Mouse (Mus musculus): ENCODE measurements around the gene Gm10203.
"Not testable (repeated sequence)": the region's sequence is repeated elsewhere in the genome, so short reads cannot be mapped to it uniquely, and the experiment has no call there.

Gene Gm10203

DNA sequence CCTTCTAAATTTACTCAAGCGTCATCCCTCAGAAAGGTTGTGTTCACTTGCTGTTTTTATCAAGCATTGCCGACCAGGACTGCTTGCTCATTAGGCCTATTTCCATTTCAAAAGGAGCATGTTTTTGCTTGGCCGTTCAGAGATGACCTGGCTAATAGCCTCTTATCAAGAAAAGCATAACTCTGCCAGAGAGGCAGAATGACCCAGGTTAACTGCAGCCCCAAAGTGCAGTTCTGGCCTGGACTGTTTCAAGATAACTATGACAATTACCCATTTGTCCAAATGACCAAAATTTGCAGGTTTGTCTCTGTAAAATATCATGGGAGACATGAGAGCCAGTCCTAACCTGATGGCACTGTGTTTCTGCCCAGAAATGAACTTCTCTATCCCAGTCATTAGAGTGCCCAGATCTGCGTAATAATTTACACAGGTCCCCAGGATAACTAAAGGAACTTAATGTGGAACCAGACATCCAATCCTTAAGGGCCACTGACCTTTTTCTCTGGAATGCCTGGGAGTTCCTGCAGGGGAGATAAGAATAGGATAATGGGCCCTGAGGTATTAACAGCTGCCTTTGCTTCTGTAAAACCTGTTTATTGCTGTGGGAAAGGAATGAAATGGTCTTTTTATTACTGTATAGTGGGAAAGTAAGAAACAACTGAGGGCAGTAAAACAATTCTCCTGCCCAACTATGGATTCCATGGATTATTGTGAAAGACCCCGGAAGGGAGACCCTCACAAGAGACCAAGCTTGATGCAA, 4.6 kb downstream of the Gm10203 start:
- in situ Hi-C loops (cut with MboI, MseI) = loop anchor here (5.0 kb wide), 1 partner anchor 238 kb away; no protein-coding TSS in a partner anchor

- in situ Hi-C loops (cut with MboI, MseI) = loop anchor here (5.0 kb wide), 1 partner anchor 237 kb away; no protein-coding TSS in a partner anchor
These were observed 5.7 kb downstream of the Gm10203 start for GRCm38 (mm10) chr6:149135631-149136030.

- in situ Hi-C loops (cut with MboI, MseI) = loop anchor here (5.0 kb wide), 1 partner anchor 234 kb away; no protein-coding TSS in a partner anchor
These were observed 8.0 kb downstream of the Gm10203 start for GRCm38 (mm10) chr6:149137936-149138335.

- in situ Hi-C loops (cut with MboI, MseI) = loop anchor here (5.0 kb wide), 1 partner anchor 233 kb away; no protein-coding TSS in a partner anchor
These were observed 9.0 kb downstream of the Gm10203 start for GRCm38 (mm10) chr6:149139011-149139410.

DNA sequence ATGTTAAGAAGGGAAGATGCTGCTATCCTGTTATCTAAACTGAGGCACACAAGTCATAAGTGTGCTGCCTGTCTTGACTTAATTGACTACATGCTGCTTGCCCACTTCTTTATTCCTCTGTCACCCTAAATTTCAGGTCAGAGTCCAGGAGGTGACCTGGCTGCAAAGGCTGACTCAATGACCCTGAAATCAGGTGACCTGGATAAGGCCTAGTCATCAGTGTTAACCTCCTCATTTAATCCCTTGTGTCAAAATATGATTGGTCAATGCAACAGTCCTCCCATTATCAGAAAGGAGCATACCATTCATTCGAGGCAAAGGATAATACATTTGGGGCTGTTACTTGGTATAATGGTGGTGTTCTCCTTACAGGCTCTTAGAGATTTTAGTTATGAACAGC, 9.5 kb downstream of the Gm10203 start, which contains the start of gene Etfbkmt:
TSS of gene Etfbkmt (plus strand) at position 379 of the 400 bp plus-strand sequence.
- in situ Hi-C loops (cut with MboI, MseI) = loop anchor here (5.0 kb wide), 1 partner anchor 233 kb away; no protein-coding TSS in a partner anchor

DNA sequence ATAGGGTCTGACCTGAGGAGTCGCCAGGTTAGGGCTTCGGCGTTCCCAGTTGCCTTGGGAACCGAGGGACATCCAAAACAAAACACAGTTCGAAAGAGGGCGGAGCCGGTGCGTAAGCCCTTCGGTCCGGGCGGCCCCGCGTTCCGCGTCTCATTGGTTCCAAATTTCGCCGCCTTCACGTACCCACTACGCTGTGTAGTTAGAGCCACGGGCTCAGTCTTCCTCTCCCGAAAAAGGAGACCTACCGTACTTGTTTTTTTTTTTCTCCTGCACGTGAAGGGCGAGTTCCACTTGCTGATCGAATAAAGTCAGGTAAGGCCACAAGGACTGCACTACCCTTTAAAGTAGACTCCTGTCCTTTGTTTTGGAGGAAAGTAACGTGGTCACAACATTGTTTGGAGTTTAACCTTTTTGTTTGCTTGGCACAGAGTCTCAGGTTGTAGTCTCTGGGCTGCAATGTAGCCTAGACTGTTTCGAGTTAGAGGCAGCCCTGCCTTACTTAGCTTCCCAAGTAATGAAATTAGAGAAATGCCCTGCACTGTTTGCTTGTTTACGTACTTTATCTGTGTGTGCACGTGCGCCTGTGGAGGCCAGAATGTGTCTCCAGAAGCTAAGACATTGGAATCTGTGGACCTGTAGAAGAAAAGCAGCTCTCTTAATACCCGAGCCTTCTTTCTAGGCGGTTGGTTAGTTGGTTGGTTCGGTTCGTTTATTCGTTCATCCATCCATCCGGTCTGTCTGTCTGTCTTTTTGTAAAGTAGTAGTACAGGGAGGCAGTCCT, 11.6 kb downstream of the Gm10203 start:
- in situ Hi-C loops (cut with MboI, MseI) = loop anchor here (5.0 kb wide), 1 partner anchor 46 kb away; the partner anchor contains the start of gene Amn1

DNA sequence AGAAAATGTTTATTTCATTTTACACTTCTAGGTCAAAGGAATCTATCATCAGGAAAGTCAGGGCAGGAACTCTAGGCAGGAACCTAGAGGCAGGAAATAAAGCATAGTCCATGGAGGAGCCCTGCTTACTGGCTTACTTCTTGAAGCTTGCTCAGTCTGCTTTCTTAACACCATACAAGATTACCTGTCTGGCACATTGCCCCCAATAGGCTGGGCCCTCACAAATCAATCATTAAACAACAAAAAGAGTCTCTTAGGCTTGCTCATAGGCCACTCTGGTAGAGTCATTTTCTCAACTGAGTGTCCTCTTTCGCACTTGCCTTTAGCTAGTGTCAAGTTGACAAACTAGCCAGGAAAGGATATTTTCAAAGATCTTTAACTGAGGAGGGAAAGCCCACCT, 15.2 kb downstream of the Gm10203 start:
- in situ Hi-C loops (cut with MboI, MseI) = no loop called here

- in situ Hi-C loops (cut with MboI, MseI) = no loop called here
These were observed 18.7 kb downstream of the Gm10203 start for GRCm38 (mm10) chr6:149148436-149149229.

GRCm38 (mm10) chr6:149152119-149152518, 22.1 kb downstream of the Gm10203 start:
- in situ Hi-C loops (cut with MboI, MseI) = no loop called here

DNA sequence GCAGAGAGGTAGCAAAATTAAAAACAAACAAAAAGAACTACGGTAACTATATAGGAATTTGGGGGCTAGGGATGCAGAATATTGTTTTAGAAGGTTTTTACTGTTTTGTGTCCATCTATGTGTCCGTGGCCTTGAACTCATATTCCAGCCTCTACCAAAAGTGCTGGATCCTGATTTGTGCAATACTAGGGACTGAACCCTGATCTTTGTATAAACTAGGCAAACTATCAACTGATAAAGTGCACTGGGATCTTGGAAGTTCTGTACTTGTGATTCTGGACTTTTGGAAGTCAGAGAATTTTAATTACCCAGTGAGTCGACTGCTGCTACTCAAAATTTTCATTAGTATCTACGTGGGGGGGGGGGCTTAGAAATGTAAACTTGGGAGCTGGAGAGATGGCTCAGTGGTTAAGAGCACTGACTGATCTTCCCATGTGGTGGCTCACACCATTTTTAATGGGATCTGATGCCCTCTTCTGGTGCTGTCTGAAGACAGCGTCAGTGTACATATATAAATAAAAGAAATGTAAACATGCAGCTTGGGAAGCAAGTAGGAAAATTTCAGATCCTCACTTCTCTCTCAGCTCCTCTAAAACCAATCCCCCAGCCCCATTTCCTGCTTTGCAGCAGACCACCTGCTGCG, 23.6 kb downstream of the Gm10203 start:
- in situ Hi-C loops (cut with MboI, MseI) = no loop called here

DNA sequence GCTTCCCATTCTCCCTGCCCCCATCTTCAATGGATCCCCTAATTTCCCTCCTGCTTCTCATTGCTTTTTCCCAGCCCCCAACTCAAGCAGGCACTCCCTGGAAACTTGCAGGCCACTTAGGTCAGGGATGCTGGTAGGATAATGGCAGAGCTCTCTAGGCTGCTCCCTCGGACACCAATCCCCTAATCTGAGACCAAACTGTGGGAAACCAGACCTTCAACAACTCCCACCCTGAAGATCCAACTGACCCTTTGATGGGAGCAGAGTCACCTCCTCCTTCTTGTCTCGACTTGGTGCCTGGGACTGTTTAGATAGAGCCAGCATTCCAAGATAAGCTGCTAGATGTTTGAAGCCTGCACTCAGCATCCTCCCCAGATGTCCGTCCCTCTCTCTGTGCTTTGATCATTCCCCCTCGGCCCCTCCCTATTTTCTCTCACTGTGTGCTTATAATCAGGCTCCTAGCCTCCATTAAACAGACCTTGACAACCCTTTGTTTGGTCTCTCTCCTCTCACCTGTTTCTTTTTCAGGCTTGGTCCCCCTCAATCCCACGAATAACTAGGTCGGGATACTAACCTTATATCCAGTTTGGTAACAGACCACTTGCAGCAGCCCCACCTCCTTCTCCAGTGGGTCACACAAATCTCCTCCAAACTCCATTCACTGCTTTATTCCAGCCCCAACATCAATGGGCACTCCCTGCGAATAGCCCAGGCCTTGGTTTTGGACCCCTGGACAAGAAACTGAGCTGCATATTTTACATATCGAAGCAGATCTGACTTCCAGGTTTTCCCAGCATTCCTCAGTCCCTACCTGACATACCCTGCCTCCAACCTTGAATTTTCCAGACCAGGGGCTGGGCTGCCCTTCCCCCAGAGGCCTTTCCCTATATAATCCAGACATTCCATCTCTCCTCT, 24.4 kb downstream of the Gm10203 start:
- in situ Hi-C loops (cut with MboI, MseI) = no loop called here

DNA sequence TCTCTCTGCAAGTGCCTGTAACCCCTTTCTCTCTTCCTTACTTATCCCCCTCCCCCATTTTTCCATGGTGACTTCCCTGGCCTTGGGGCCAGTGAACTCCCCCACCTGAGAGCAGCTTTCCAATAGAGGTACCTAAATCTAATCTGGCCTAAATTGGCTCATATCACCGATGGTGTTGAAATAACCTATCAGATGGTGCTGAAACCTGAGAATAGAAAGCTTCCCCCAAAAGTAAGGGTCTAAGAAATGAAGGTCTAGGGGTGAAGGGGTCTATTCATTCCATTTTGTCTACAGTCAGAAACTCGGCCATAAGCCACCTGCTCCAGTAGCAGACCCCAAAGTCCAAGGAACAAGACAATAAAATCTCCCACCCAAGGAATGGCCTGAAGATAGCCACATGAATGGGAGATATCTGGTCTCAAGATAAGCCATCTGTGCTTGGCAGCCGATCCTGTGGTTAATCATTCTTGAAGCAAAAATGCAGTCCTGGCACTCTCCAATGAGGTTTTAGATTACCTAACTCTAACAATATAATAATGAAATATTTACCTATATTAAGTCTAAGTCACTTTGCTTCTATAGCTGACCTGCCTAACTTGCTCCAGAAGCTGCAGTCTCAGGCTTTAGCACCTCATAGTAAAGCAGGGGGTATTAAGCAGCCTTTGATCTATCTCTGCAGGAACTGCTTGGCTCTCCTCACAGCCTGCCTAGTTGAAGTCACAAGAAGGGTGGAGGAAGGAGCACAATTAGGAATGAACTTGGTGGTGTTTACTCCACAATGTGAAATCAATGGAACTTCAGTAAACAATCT, 25.3 kb downstream of the Gm10203 start:
- in situ Hi-C loops (cut with MboI, MseI) = no loop called here

DNA sequence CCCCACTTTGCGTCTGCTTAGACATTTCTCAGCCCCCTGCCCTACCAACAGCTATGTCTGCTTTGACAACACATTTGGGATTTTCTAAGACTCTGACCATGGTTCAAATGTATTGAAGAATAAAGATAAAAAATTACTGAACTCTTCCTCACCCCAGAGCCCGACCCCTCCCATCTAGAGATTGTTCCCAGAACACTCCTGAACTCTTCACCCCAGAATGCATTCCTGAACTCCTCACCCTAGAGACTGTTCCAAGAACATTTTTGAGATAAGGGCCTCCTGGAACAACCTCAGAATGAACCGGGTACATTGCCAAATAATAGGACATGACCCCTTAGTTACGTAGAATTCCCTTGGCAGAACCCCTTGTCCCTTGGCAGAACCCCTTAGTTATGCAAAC, 37.1 kb downstream of the Gm10203 start:
- in situ Hi-C loops (cut with MboI, MseI) = not testable (repeated sequence)

- in situ Hi-C loops (cut with MboI, MseI) = no loop called here
These were observed 37.7 kb downstream of the Gm10203 start for GRCm38 (mm10) chr6:149167672-149168071.

DNA sequence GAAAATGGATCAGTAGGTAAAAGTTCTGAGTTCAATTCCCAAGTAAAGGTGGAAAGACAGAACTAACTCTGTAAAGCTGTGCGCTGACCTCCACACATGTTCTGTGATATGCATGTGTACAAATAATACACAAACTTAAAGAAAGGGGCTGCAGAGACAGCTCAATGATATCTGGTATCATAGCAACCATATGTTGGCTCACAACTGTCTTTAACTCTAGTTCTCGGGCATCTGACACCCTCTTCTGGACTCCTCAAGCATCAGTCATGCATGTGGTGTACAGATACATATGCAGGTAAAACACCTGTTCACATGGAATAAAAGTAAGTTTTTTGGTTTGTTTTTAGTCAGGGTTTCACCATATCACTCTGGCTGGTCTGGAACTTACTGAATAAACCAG, 38.5 kb downstream of the Gm10203 start:
- in situ Hi-C loops (cut with MboI, MseI) = no loop called here

- in situ Hi-C loops (cut with MboI, MseI) = not testable (repeated sequence)
These were observed 40.0 kb downstream of the Gm10203 start for GRCm38 (mm10) chr6:149169965-149170364.

- in situ Hi-C loops (cut with MboI, MseI) = no loop called here
These were observed 44.1 kb downstream of the Gm10203 start for GRCm38 (mm10) chr6:149173831-149174625.

DNA sequence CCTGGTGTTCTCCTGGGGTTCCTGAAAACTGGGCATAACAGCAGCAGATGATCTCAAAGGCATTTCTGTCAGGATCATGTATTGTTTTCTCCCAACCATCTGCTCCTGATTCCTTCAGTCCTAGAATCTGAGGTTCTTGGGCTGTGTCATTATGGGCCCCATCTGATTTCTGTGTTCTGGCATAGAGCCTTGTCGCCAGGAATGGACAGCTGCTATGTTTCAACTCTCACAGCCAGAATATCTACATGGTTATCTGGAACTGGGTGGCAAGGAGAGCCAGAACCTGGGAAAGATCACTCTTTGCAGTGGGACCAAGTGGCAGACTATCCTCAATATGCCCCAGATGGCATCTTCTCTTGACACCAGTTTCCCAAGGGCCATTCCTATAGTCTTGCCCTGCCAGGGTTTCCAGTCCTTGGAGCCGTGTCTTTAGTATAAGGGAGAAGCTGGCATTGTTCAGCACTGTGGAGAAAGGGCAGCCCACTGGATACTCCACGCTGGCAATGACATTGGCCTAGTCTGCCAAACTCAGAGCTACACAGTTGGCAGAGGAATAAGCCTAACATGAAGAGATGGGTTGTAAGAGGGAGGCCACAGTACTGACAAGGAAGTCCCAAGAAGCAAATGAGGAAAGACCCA, 45.1 kb downstream of the Gm10203 start:
- in situ Hi-C loops (cut with MboI, MseI) = loop anchor here (25.0 kb wide), 1 partner anchor 963 kb away; the partner anchor contains the start of gene Ergic2

Data from T-helper 2 cell (primary cell).